Mouse (Mus musculus) stomach, postnatal 0 days (tissue): Measurements from ENCODE around the gene Prrt3. TPM values are rescaled to one million over a fixed set of nuclear protein-coding genes. Genes with fewer than 3 reads are reported as not detected.

Experiments
- ATAC-seq: fragments of 200-750 bp; cut with Nextera tagmentation; 2 replicates; pipeline ENCODE4 v1.8.0; 2017; ENCODE audit not compliant: low FRiP score, low TSS enrichment
- DNase-seq: peaks from one replicate; pipeline ENCODE4 v3.0.0-alpha.2; 2016; ENCODE audit warnings: low spot score
- H3K27ac ChIP-seq: fragments of 300-500 bp; sonication (generic); replicated peaks from 2 replicates; pipeline ENCODE4 v1.5.1; 2014; ENCODE audit warnings: mild to moderate bottlenecking, control low read depth
- H3K27me3 ChIP-seq: fragments of 300-500 bp; sonication (generic); 2 replicates; pipeline ENCODE4 v1.6.1; 2014; ENCODE audit warnings: low read length; ENCODE audit not compliant: control insufficient read depth, insufficient read depth
- H3K36me3 ChIP-seq: fragments of 300-500 bp; sonication (generic); 2 replicates; pipeline ENCODE4 v1.6.1; 2014; ENCODE audit warnings: low read length, mixed read lengths; ENCODE audit not compliant: control insufficient read depth, insufficient read depth
- H3K4me1 ChIP-seq: fragments of 300-500 bp; sonication (generic); replicated peaks from 2 replicates; pipeline ENCODE4 v1.6.1; 2014; ENCODE audit warnings: antibody characterized with exemption; ENCODE audit not compliant: control insufficient read depth, insufficient read depth
- H3K4me2 ChIP-seq: fragments of 300-500 bp; sonication (generic); replicated peaks from 2 replicates; pipeline ENCODE4 v1.6.1; 2014; ENCODE audit warnings: low read depth, mild to moderate bottlenecking, control low read depth, moderate library complexity
- H3K4me3 ChIP-seq: fragments of 300-500 bp; sonication (generic); 2 replicates; pipeline ENCODE4 v1.5.1; 2014; ENCODE audit warnings: low read depth, low read length, control low read depth
- H3K9ac ChIP-seq: fragments of 300-500 bp; sonication (generic); 2 replicates; pipeline ENCODE4 v1.6.1; 2014; ENCODE audit warnings: mild to moderate bottlenecking, low read length, control low read depth, mixed read lengths
- H3K9me3 ChIP-seq: fragments of 300-500 bp; sonication (generic); 2 replicates; pipeline ENCODE4 v1.6.1; 2016; ENCODE audit warnings: low read length; ENCODE audit not compliant: control insufficient read depth
- CTCF ChIP-seq: IDR thresholded peaks from 2 replicates; pipeline ENCODE4 v1.5.1; 2016; ENCODE audit warnings: antibody characterized with exemption, low read depth, mild to moderate bottlenecking, moderate library complexity
- EP300 ChIP-seq: optimal IDR thresholded peaks from 2 replicates; pipeline ENCODE3; 2016; ENCODE audit warnings: antibody characterized with exemption
- WGBS: fragments of 180-500 bp; shearing (Covaris S2); extraction: QIAGEN DNeasy Blood & Tissue Kit; methylation state at CpG from one replicate; pipeline ENCODE4 v1.1.7; 2014; 5-methylcytosine and 5-hydroxymethylcytosine counted together
- polyA plus RNA-seq: library from polyadenylated mRNA; unstranded; fragments of >200 nt; fragmentation: Nextera tagmentation; extraction: Ambion mirVana; gene quantifications from 2 replicates; pipeline ENCODE4 v1.2.1, GENCODE M21; 2015

Gene Prrt3
- polyA plus RNA-seq, 1 experiment from 2014 or later: 0.42 TPM

GRCm38 (mm10) chr6:113469432-113469831, 32.3 kb downstream of the Prrt3 start:
- DNase-seq (peak; percentile 86), ATAC-seq (peak; percentile 72)
- Histone ChIP-seq H3K4me3 (peak overlapping the region; percentile 39), H3K27me3 (no peaks in the 10 kb centered on the region), H3K4me2 (peak overlapping the region; percentile 65), H3K36me3 (no peaks in the 10 kb centered on the region), H3K9ac (peak overlapping the region; percentile 50), H3K9me3 (no peaks in the 10 kb centered on the region), H3K4me1 (peaks cover 8% of the 10 kb centered on the region), H3K27ac (peak overlapping the region; percentile 76; the same call in 1 of the 2 replicates)
- 5% methylated on average over 31 of the region's 31 CpGs for WGBS
- TF ChIP-seq CTCF: peak; percentile 85
- no peak for TF ChIP-seq EP300

GRCm38 (mm10) chr6:113469021-113469420, 32.7 kb downstream of the Prrt3 start:
- TF ChIP-seq CTCF: peak; percentile 79
- no peak for TF ChIP-seq EP300
- no peaks in the 10 kb centered on the region for H3K9me3 ChIP-seq
- ATAC-seq: peak; percentile 60

DNA sequence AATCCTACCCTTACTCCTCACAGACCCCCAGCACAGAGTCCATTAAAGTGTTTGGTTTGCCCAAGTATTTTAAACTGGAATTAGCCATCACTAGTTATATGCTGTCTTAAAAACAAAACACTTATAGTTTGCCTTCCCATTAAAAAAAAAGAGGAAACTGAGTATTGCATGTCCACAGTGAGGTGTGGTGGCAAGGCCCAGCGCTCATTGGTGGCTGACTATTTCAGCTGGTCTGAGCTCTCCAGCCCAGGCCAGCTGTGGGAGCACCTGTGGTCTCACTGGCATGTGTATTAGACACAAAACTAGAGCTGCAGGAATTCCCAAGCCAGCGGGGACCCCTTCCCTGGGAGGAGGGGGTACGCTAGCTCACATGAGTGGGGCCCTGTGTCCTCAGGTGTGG, 33.2 kb downstream of the Prrt3 start:
- no peak overlapping the region for H3K4me2 ChIP-seq
- no peak overlapping the region for H3K4me3 ChIP-seq
- no peaks in the 10 kb centered on the region for H3K36me3 ChIP-seq
- H3K9ac ChIP-seq: no peak overlapping the region
- no peak for DNase-seq
- no peak for ATAC-seq
- 71% methylated on average over 3 of the region's 3 CpGs for WGBS
- TF ChIP-seq CTCF: no peak
- no peak for TF ChIP-seq EP300
- H3K27me3 ChIP-seq: no peaks in the 10 kb centered on the region
- no peak overlapping the region for H3K27ac ChIP-seq
- H3K9me3 ChIP-seq: no peaks in the 10 kb centered on the region
- H3K4me1 ChIP-seq: peaks cover 8% of the 10 kb centered on the region

More at GRCm38 (mm10) chr6:113469021-113469420, 32.7 kb downstream of the Prrt3 start:
- Histone ChIP-seq H3K4me1 (peaks cover 8% of the 10 kb centered on the region), H3K36me3 (no peaks in the 10 kb centered on the region), H3K27me3 (no peaks in the 10 kb centered on the region), H3K27ac (peak overlapping the region; percentile 76; the same call in 1 of the 2 replicates), H3K9ac (peak overlapping the region; percentile 50), H3K4me2 (peak overlapping the region; percentile 65), H3K4me3 (peak overlapping the region; percentile 39)
- 12% methylated on average over 9 of the region's 9 CpGs for WGBS
- DNase-seq: peak; percentile 80

GRCm38 (mm10) chr6:113465602-113466001, 36.1 kb downstream of the Prrt3 start:
- ATAC-seq (no peak; the same call in 1 of the 2 replicates), DNase-seq (no peak)
- no peaks in the 10 kb centered on the region for H3K27me3 ChIP-seq
- H3K27ac ChIP-seq: no peak overlapping the region
- H3K4me2 ChIP-seq: no peak overlapping the region
- WGBS: 55% methylated on average over 5 of the region's 5 CpGs
- H3K4me3 ChIP-seq: no peak overlapping the region
- no peak overlapping the region for H3K9ac ChIP-seq
- no peaks in the 10 kb centered on the region for H3K9me3 ChIP-seq
- TF ChIP-seq CTCF (peak; percentile 66), EP300 (no peak)
- H3K4me1 ChIP-seq: no peaks in the 10 kb centered on the region
- no peaks in the 10 kb centered on the region for H3K36me3 ChIP-seq

DNA sequence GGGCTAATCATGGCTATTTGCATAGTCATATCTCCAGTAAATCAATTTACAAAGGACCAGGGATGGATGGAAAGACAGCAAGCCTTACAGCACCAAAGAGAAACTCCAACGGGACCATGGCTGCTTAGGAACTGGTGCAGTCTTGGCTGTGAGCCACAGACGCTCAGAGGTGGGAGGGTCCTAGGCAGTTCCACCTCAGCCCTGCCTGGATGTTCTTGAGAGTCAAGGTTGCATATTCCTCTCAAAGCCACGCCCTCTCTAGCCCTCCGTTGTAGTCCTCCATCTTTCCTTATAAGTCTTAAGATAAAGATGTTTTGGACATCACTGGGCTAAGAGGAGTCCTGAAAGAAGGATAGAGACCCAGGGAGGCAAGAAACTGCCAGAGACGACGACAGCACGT, 37.7 kb downstream of the Prrt3 start:
- ATAC-seq (no peak), DNase-seq (no peak)
- 62% methylated on average over 7 of the region's 7 CpGs for WGBS
- H3K27ac ChIP-seq: no peak overlapping the region
- H3K36me3 ChIP-seq: no peaks in the 10 kb centered on the region
- H3K4me1 ChIP-seq: no peaks in the 10 kb centered on the region
- no peaks in the 10 kb centered on the region for H3K9me3 ChIP-seq
- TF ChIP-seq CTCF: no peak
- no peak for TF ChIP-seq EP300
- H3K4me2 ChIP-seq: no peak overlapping the region
- no peaks in the 10 kb centered on the region for H3K27me3 ChIP-seq
- H3K9ac ChIP-seq: no peak overlapping the region
- H3K4me3 ChIP-seq: no peak overlapping the region

GRCm38 (mm10) chr6:113458635-113459034, 43.1 kb downstream of the Prrt3 start:
- peak overlapping the region; percentile 65 for H3K9ac ChIP-seq
- no peaks in the 10 kb centered on the region for H3K27me3 ChIP-seq
- H3K27ac ChIP-seq: peak overlapping the region; percentile 91
- ATAC-seq (peak; percentile 98), DNase-seq (peak; percentile 89)
- no peaks in the 10 kb centered on the region for H3K9me3 ChIP-seq
- TF ChIP-seq CTCF: peak; percentile 31; the same call in 1 of the 2 replicates
- peak; percentile 50 for TF ChIP-seq EP300
- peak overlapping the region; percentile 34 for H3K4me3 ChIP-seq
- no peaks in the 10 kb centered on the region; the same call in 1 of the 2 replicates for H3K4me1 ChIP-seq
- WGBS: 37% methylated on average over 10 of the region's 10 CpGs
- H3K36me3 ChIP-seq: no peaks in the 10 kb centered on the region
- peak overlapping the region; percentile 57 for H3K4me2 ChIP-seq
